8 mouse cellular contexts compared by ENCODE assay signal in the genomic region with DNA sequence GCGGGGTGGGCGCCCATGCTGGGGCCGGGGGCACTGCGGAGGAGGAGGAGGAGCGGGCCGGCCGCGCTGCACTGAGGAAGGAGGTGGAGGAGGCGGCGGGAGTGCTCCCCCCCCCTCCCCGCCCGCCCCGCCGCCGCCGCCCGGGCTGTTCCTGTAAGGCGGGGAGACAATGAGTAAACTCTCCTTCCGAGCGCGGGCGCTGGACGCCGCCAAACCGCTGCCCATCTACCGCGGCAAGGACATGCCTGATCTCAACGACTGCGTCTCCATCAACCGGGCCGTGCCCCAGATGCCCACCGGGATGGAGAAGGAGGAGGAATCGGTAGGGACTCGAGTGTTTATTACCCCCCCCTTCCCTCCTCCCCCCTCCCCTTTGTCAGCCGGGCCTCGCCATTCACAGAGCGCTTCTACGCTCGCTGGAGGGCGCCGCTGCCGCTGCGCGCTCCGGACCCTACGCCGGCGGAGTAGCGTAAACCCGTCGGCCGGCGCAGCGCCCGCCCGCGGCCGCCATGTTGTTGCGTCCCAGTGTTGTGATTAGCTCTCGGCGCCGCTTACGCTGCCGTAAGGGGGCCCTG. TPM values are rescaled to one million over a fixed set of nuclear protein-coding genes. Genes with fewer than 3 reads are reported as not detected.
A peak's percentile ranks its signal among the peaks of the same experiment; 100 is the strongest.
DNase-seq lines count a peak whose midpoint lies in the region; ATAC-seq lines count a peak whose summit lies in the region.

No protein-coding gene starts in this region.

- no peaks in the 10 kb centered on the region for H3K27me3 ChIP-seq in embryonic facial prominence, embryonic 12.5 days
- no peaks in the 10 kb centered on the region for H3K27me3 ChIP-seq in limb, embryonic 11.5 days (ENCODE audit: control insufficient read depth, insufficient read depth, low read length)
- no peaks in the 10 kb centered on the region for H3K27me3 ChIP-seq in midbrain, embryonic 14.5 days (ENCODE audit: control insufficient read depth, insufficient read depth, low read length)

- peak overlapping the region; percentile 99 for H3K27ac ChIP-seq in embryonic facial prominence, embryonic 12.5 days
- peak overlapping the region; percentile 100 for H3K27ac ChIP-seq in limb, embryonic 11.5 days (replicated peaks; ENCODE audit: low read depth, low read length)
- H3K27ac ChIP-seq in midbrain, embryonic 14.5 days (replicated peaks; ENCODE audit: low read depth, low read length), result peak overlapping the region; percentile 100

- ATAC-seq in embryonic facial prominence, embryonic 12.5 days (ENCODE audit: insufficient number of reproducible peaks, insufficient read depth, low FRiP score, low TSS enrichment), result peak; percentile 93
- peak; percentile 86 for ATAC-seq in limb, embryonic 11.5 days (ENCODE audit: insufficient number of reproducible peaks, low FRiP score, low TSS enrichment, low read depth)
- ATAC-seq in midbrain, embryonic 14.5 days (ENCODE audit: low FRiP score, low TSS enrichment), result peak; percentile 92

- no peaks in the 10 kb centered on the region for H3K36me3 ChIP-seq in embryonic facial prominence, embryonic 12.5 days
- no peaks in the 10 kb centered on the region for H3K36me3 ChIP-seq in limb, embryonic 11.5 days (ENCODE audit: control insufficient read depth, insufficient read depth, low read length)
- no peaks in the 10 kb centered on the region for H3K36me3 ChIP-seq in midbrain, embryonic 14.5 days (ENCODE audit: control insufficient read depth, insufficient read depth, low read length)

- H3K4me2 ChIP-seq in embryonic facial prominence, embryonic 12.5 days (replicated peaks), result peak overlapping the region; percentile 79
- peak overlapping the region; percentile 53 for H3K4me2 ChIP-seq in limb, embryonic 11.5 days (ENCODE audit: low read depth, severe bottlenecking)
- H3K4me2 ChIP-seq in midbrain, embryonic 14.5 days (ENCODE audit: low read length), result peak overlapping the region; percentile 70

- under 1% methylated on average over 48 of the region's 64 CpGs for WGBS in embryonic facial prominence, embryonic 12.5 days
- WGBS in limb, embryonic 11.5 days, result under 1% methylated on average over 48 of the region's 64 CpGs
- WGBS in midbrain, embryonic 14.5 days, result under 1% methylated on average over 37 of the region's 64 CpGs

- H3K4me1 ChIP-seq in embryonic facial prominence, embryonic 12.5 days, result peaks cover 19% of the 10 kb centered on the region
- H3K4me1 ChIP-seq in limb, embryonic 11.5 days (ENCODE audit: control insufficient read depth, insufficient read depth, low read length), result peaks cover 10% of the 10 kb centered on the region
- H3K4me1 ChIP-seq in midbrain, embryonic 14.5 days (ENCODE audit: control insufficient read depth, insufficient read depth, low read length), result peaks cover 14% of the 10 kb centered on the region

- peak; percentile 94 for DNase-seq in 3134 (ENCODE audit: extremely low read depth, insufficient read length, low spot score)
- DNase-seq in adrenal gland, postnatal 25 days, result peak; percentile 94
- DNase-seq in heart, adult 11 months, result peak; percentile 99
- DNase-seq in kidney, adult 18-20 months, result peak; percentile 97
- peak; percentile 94 for DNase-seq in limb, embryonic 11.5 days (ENCODE audit: low spot score)
- peak; percentile 98 for DNase-seq in midbrain, embryonic 14.5 days
- peak; percentile 92 to 94 for DNase-seq in spleen, postnatal 10 days (ENCODE audit: low spot score in 2 of 2)

- peak overlapping the region; percentile 96 for H3K4me3 ChIP-seq in embryonic facial prominence, embryonic 12.5 days
- peak overlapping the region; percentile 80 for H3K4me3 ChIP-seq in limb, embryonic 11.5 days (ENCODE audit: low read depth, low read length)
- H3K4me3 ChIP-seq in midbrain, embryonic 14.5 days (replicated peaks; ENCODE audit: low read depth, low read length), result peak overlapping the region; percentile 93

- peak overlapping the region; percentile 94 for H3K9ac ChIP-seq in embryonic facial prominence, embryonic 12.5 days
- peak overlapping the region; percentile 99 for H3K9ac ChIP-seq in limb, embryonic 11.5 days (ENCODE audit: low read length)
- H3K9ac ChIP-seq in midbrain, embryonic 14.5 days (replicated peaks; ENCODE audit: low read length), result peak overlapping the region; percentile 97

- no peaks in the 10 kb centered on the region for H3K9me3 ChIP-seq in embryonic facial prominence, embryonic 12.5 days
- no peaks in the 10 kb centered on the region for H3K9me3 ChIP-seq in limb, embryonic 11.5 days (ENCODE audit: control insufficient read depth, low read length)
- no peaks in the 10 kb centered on the region for H3K9me3 ChIP-seq in midbrain, embryonic 14.5 days (ENCODE audit: control insufficient read depth, low read length)

RNA-seq across cellular contexts. Expression of gene Epc2, which starts 0.4 kb away (rescaled TPM):
- total RNA-seq in adrenal gland, postnatal 25 days (2021), result 24.7 and 25.3 TPM in 2 replicates
- polyA plus RNA-seq in embryonic facial prominence, embryonic 12.5 days (2016; fragmentation: Nextera tagmentation; extraction: Ambion mirVana), result 9.9 and 10.6 TPM in 2 replicates
- polyA plus RNA-seq in limb, embryonic 11.5 days (2014; fragmentation: Nextera tagmentation; extraction: Ambion mirVana), result 11.9 and 12.7 TPM in 2 replicates
- polyA plus RNA-seq in midbrain, embryonic 14.5 days (2014; fragmentation: Nextera tagmentation; extraction: Ambion mirVana), result 18.4 and 25.2 TPM in 2 replicates

Comparison
In these comparisons a context has a peak if more than half of its experiments do, and no peak if none do; other contexts are left out.
1. Peak in every context shown above with its lines: DNase-seq, ATAC-seq, H3K4me3 ChIP-seq and H3K27ac ChIP-seq.